Mouse (Mus musculus) liver, postnatal 0 days (tissue): ENCODE results near the gene Pex26. TPM values are rescaled to one million over a fixed set of nuclear protein-coding genes. Genes with fewer than 3 reads are reported as not detected.

Experiments used
- ATAC-seq: fragments of 200-750 bp; cut with Nextera tagmentation; 2 replicates; pipeline ENCODE4 v1.8.0; 2017; ENCODE audit warnings: mild to moderate bottlenecking, moderate library complexity
- DNase-seq: peaks from one replicate; pipeline ENCODE4 v3.0.0-alpha.2; 2016
- H3K27ac ChIP-seq: fragments of 300-500 bp; sonication (generic); 2 replicates; pipeline ENCODE4 v1.5.1; 2014; ENCODE audit warnings: antibody characterized with exemption, moderate library complexity, mild to moderate bottlenecking, low read depth
- H3K27me3 ChIP-seq: fragments of 300-500 bp; sonication (generic); 2 replicates; pipeline ENCODE4 v1.6.1; 2014; ENCODE audit warnings: low read length, control low read depth, mixed read lengths; ENCODE audit not compliant: insufficient read depth
- H3K36me3 ChIP-seq: fragments of 300-500 bp; sonication (generic); replicated peaks from 2 replicates; pipeline ENCODE4 v1.6.1; 2014; ENCODE audit warnings: mild to moderate bottlenecking, control low read depth, low read length, moderate library complexity, mixed read lengths; ENCODE audit not compliant: insufficient read depth
- H3K4me1 ChIP-seq: fragments of 300-500 bp; sonication (generic); 2 replicates; pipeline ENCODE4 v1.6.1; 2014; ENCODE audit warnings: antibody characterized with exemption, mild to moderate bottlenecking, control low read depth; ENCODE audit not compliant: insufficient read depth
- H3K4me2 ChIP-seq: fragments of 300-500 bp; sonication (generic); 2 replicates; pipeline ENCODE4 v1.6.1; 2014; ENCODE audit warnings: low read depth, mild to moderate bottlenecking, low read length, moderate library complexity, mixed read lengths
- H3K4me3 ChIP-seq: fragments of 300-500 bp; sonication (generic); 2 replicates; pipeline ENCODE4 v1.5.1; 2014; ENCODE audit warnings: low read depth, low read length
- H3K9ac ChIP-seq: fragments of 300-500 bp; sonication (generic); replicated peaks from 2 replicates; pipeline ENCODE4 v1.6.1; 2014; ENCODE audit warnings: mild to moderate bottlenecking, moderate library complexity
- H3K9me3 ChIP-seq: fragments of 300-500 bp; sonication (generic); 2 replicates; pipeline ENCODE4 v1.6.1; 2016; ENCODE audit warnings: mild to moderate bottlenecking, control low read depth, low read length, mixed read lengths
- CTCF ChIP-seq: sonication (generic); IDR thresholded peaks from 2 replicates; pipeline ENCODE4 v1.5.1; 2016; ENCODE audit warnings: antibody characterized with exemption, low read depth
- EP300 ChIP-seq: IDR thresholded peaks from 2 replicates; pipeline ENCODE4 v1.6.1; 2016; ENCODE audit warnings: antibody characterized with exemption, low read depth, mild to moderate bottlenecking
- WGBS: fragments of 180-500 bp; shearing (Covaris S2); extraction: QIAGEN DNeasy Blood & Tissue Kit; methylation state at CpG from one replicate; pipeline ENCODE4 v1.1.7; 2014; ENCODE audit not compliant: insufficient replicate concordance; 5-methylcytosine and 5-hydroxymethylcytosine counted together
- polyA plus RNA-seq: library from polyadenylated mRNA; unstranded; fragments of >200 nt; fragmentation: Nextera tagmentation; extraction: Ambion mirVana; gene quantifications from 2 replicates; pipeline ENCODE4 v1.2.1, GENCODE M21; 2015

Gene Pex26
- polyA plus RNA-seq, 1 experiment from 2014 or later: 4.2 TPM

DNA sequence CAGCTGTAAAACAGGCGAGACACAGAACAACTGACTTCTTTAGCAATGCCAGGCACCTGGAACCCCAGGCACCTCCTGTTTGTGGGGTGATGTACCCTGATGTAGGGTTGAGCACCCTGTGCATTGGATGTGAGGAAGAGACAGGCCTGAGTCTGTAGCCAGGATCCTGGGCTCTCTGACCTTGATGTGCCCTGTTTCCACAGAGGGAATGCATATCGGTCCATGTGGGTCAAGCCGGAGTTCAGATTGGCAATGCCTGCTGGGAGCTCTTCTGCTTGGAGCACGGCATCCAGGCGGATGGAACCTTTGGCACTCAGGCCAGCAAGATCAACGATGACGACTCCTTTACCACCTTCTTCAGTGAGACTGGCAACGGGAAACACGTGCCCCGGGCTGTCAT, 36.7 kb downstream of the Pex26 start:
- Histone ChIP-seq H3K9ac (no peak overlapping the region), H3K36me3 (no peaks in the 10 kb centered on the region), H3K4me1 (peaks cover 25% of the 10 kb centered on the region), H3K9me3 (no peaks in the 10 kb centered on the region), H3K4me3 (no peak overlapping the region), H3K27ac (no peak overlapping the region), H3K4me2 (no peak overlapping the region), H3K27me3 (no peaks in the 10 kb centered on the region)
- DNase-seq (no peak), ATAC-seq (no peak)
- WGBS: 87% methylated on average over 10 of the region's 10 CpGs
- no peak for TF ChIP-seq CTCF
- TF ChIP-seq EP300: no peak

DNA sequence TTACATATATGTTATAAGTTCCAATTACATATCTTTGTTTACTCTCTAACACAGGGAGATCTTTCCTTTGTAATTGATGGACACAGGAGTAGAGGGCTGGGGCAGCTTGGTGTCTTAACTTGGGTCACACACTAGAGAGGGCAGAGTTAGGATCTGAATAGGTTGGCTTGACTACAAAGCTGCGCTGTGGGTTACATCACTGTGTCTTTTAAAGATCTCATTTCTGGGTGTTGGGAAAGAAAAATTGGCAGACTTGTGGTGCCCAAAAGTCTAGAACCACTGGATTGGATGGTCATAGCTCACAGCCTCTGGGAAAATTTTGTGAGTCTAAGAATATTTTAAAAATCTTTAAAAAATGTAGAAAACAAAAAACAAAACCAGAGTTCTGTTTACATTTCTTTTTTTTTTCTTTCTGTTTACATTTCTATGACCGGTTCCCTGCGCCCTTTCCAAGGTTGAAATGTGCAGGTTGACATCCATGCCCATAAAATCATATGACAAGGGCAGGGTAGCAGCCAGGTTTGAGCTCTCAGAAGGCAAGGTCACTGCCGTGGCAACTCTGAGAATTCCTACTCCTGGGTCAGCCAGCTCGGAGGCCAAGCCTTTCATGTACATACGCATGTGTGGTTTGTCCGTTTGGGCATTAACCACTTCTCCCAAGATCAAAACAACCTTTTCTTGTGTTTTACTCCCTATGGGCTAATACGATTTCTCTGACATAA, 38.6 kb downstream of the Pex26 start:
- no peak for TF ChIP-seq EP300
- TF ChIP-seq CTCF: no peak
- Histone ChIP-seq H3K4me3 (no peak overlapping the region), H3K4me2 (no peak overlapping the region), H3K27me3 (no peaks in the 10 kb centered on the region), H3K9me3 (no peaks in the 10 kb centered on the region), H3K4me1 (peaks cover 34% of the 10 kb centered on the region), H3K36me3 (no peaks in the 10 kb centered on the region), H3K9ac (no peak overlapping the region), H3K27ac (no peak overlapping the region)
- ATAC-seq (peak; percentile 45), DNase-seq (no peak)
- 68% methylated on average over 8 of the region's 8 CpGs for WGBS

DNA sequence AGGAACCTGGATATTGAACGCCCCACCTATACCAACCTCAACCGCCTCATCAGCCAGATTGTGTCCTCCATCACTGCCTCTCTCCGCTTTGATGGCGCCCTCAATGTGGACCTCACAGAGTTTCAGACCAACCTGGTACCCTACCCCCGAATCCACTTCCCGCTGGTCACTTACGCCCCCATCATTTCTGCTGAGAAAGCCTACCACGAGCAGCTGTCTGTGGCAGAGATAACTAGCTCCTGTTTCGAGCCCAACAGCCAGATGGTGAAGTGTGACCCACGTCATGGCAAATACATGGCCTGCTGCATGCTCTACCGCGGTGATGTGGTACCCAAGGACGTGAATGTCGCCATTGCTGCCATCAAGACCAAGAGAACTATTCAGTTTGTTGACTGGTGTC, 39.5 kb downstream of the Pex26 start:
- Histone ChIP-seq H3K9me3 (no peaks in the 10 kb centered on the region), H3K4me2 (no peak overlapping the region), H3K36me3 (no peaks in the 10 kb centered on the region), H3K27ac (no peak overlapping the region), H3K9ac (no peak overlapping the region), H3K27me3 (no peaks in the 10 kb centered on the region), H3K4me3 (no peak overlapping the region), H3K4me1 (peaks cover 35% of the 10 kb centered on the region)
- no peak for ATAC-seq
- DNase-seq: no peak
- TF ChIP-seq CTCF (no peak), EP300 (no peak)
- 93% methylated on average over 14 of the region's 14 CpGs for WGBS

DNA sequence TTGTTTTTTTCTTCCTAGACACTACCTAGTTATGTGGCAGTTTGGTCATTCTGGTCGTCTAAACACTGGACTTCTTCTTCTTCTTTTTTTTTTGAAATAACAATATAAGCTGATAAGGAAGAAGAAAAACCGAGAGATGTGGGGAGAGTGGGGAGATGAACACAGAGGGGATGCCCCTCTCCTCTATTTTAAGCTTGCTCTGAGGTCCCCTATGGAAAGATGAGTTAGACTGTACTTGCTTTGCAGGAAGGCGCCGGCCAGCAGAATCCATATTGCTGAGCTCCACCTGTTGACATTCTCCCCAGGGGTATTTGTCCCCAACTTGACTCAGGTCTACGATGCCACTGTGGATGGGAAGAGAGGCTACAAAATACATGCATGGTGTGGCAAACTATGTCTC, 40.6 kb downstream of the Pex26 start:
- Histone ChIP-seq H3K9ac (no peak overlapping the region), H3K9me3 (no peaks in the 10 kb centered on the region), H3K36me3 (no peaks in the 10 kb centered on the region), H3K4me2 (no peak overlapping the region), H3K4me3 (no peak overlapping the region), H3K4me1 (peaks cover 33% of the 10 kb centered on the region), H3K27me3 (no peaks in the 10 kb centered on the region), H3K27ac (peak overlapping the region; percentile 29; the same call in 1 of the 2 replicates)
- DNase-seq: no peak
- WGBS: 50% methylated on average over 5 of the region's 5 CpGs
- ATAC-seq: no peak
- no peak for TF ChIP-seq CTCF
- TF ChIP-seq EP300: no peak

DNA sequence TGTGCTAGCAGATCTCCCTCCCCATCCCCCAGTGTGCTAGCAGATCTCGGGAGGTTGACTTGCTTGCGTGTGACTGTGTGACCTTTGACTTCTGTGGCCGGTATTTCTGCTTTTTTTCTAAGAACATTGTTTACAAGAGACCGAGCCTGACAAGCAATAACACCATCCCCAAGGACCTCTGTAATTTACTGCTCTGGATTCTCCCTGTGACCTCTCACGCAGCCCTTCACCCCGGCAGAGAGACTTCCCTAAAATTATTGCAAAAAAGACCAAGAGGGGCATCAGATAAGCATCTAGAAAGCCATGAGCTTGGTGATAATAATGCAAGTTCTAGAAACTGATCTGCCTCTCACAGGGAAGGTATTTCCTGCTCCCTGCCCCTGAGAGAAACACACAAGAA, 41.5 kb downstream of the Pex26 start:
- Histone ChIP-seq H3K4me1 (peaks cover 31% of the 10 kb centered on the region), H3K4me2 (peak overlapping the region; percentile 27; the same call in 1 of the 2 replicates), H3K36me3 (no peaks in the 10 kb centered on the region), H3K27ac (peak overlapping the region; percentile 65), H3K9me3 (no peaks in the 10 kb centered on the region), H3K9ac (no peak overlapping the region), H3K4me3 (no peak overlapping the region), H3K27me3 (no peaks in the 10 kb centered on the region)
- WGBS: 8% methylated on average over 6 of the region's 6 CpGs
- DNase-seq: no peak
- TF ChIP-seq CTCF (no peak), EP300 (no peak)
- ATAC-seq: peak; percentile 47

DNA sequence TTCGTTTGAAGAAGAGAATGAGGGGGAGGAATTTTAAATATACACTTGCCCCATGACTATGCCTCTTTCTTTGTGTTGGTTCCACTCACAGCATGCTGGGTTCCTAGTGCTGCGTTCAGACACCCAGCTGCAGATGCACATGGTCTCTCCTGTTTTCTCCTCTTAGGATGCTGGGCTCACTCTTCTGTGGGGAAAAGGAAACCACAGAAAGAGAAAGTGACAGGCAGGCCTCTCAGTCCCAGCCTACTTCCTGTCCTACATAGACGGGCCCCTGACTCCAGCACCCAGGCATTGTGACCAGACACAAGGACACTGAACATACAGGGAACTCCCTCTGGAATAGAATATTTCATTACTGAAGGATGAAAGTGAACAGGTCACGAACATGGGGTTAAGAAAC, 42.6 kb downstream of the Pex26 start:
- TF ChIP-seq CTCF (no peak), EP300 (no peak)

DNA sequence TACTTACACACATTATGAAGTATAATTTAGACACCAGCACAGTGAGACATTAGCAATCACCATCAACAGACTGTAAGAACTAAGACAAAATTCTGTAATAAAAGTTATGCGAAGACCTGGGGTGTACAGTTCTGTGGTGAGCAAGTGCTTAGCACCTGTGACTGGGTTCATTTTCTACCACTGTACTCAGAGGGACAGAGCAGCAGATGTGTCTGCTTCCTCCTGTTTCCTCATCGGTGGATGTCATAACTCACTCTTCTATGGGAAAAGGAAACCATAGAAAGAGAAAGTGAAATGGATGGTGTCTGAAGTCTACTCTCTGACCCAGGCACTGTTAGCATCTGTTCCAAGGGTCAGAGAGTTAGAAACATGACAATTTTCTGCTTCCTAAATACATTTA, 43.3 kb downstream of the Pex26 start:
- Histone ChIP-seq H3K9ac (no peak overlapping the region), H3K9me3 (no peaks in the 10 kb centered on the region), H3K4me1 (peaks cover 35% of the 10 kb centered on the region), H3K4me3 (0 out of 2 replicates have a peak overlapping the region, but pooled peaks have one; percentile 2), H3K27ac (0 out of 2 replicates have a peak overlapping the region, but pooled peaks have one; percentile 11), H3K36me3 (no peaks in the 10 kb centered on the region), H3K4me2 (peak overlapping the region; percentile 34), H3K27me3 (no peaks in the 10 kb centered on the region)
- TF ChIP-seq CTCF (no peak), EP300 (no peak)
- DNase-seq (no peak), ATAC-seq (peak; percentile 53)
- 45% methylated on average over 2 of the region's 2 CpGs for WGBS

More for the DNA sequence above, 42.6 kb downstream of the Pex26 start:
- H3K9me3 ChIP-seq: no peaks in the 10 kb centered on the region
- DNase-seq (no peak), ATAC-seq (peak; percentile 11; the same call in 1 of the 2 replicates)
- peak overlapping the region; percentile 8; the same call in 1 of the 2 replicates for H3K4me2 ChIP-seq
- 0 out of 2 replicates have a peak overlapping the region, but pooled peaks have one; percentile 11 for H3K27ac ChIP-seq
- no peaks in the 10 kb centered on the region for H3K36me3 ChIP-seq
- H3K27me3 ChIP-seq: no peaks in the 10 kb centered on the region
- no peak overlapping the region for H3K4me3 ChIP-seq
- 30% methylated on average over 4 of the region's 4 CpGs for WGBS
- peaks cover 31% of the 10 kb centered on the region for H3K4me1 ChIP-seq
- H3K9ac ChIP-seq: no peak overlapping the region
